Mouse (Mus musculus) MEL (cell line): Measurements from ENCODE around the gene Hsd17b2. TPM values are rescaled to one million over a fixed set of nuclear protein-coding genes. Genes with fewer than 3 reads are reported as not detected.

Experiments
- DNase-seq: peaks from one replicate; pipeline ENCODE4 v3.0.0; 2011; ENCODE audit warnings: low read depth, low spot score
- H3K27ac ChIP-seq: 2 replicates; pipeline ENCODE4 v1.5.1; 2012; ENCODE audit warnings: low read depth, mild to moderate bottlenecking, control low read depth, low read length, moderate library complexity; ENCODE audit not compliant: control insufficient read depth
- H3K27me3 ChIP-seq, 2 experiments: fragments of 150-350 bp in 1 of 2; sonication (generic) in 1 of 2; 2 replicates each; pipeline ENCODE4 v1.6.1; 2012; ENCODE audit warnings: low read length in 2 of 2, mild to moderate bottlenecking in 2 of 2, improper control_type of control experiment in 1 of 2, moderate library complexity in 1 of 2; ENCODE audit not compliant: insufficient read depth in 2 of 2, control insufficient read depth in 1 of 2
- H3K36me3 ChIP-seq, 2 experiments: 2 replicates each; pipeline ENCODE4 v1.6.1; 2012 to 2014; ENCODE audit warnings: low read length in 2 of 2, improper control_type of control experiment in 1 of 2, inconsistent platforms in 1 of 2, mild to moderate bottlenecking in 1 of 2; ENCODE audit not compliant: insufficient read depth in 2 of 2, control insufficient read depth in 1 of 2
- H3K4me1 ChIP-seq, 2 experiments: fragments of 150-350 bp in 1 of 2; sonication (generic) in 1 of 2; 2 replicates each; pipeline ENCODE4 v1.6.1; 2012; ENCODE audit warnings: low read length in 2 of 2, improper control_type of control experiment in 1 of 2, mild to moderate bottlenecking in 1 of 2; ENCODE audit not compliant: insufficient read depth in 2 of 2, control insufficient read depth in 1 of 2
- H3K4me3 ChIP-seq, 2 experiments: fragments of 150-350 bp in 1 of 2; sonication (generic) in 1 of 2; 2 replicates each; pipeline ENCODE4 v1.5.1; 2012; ENCODE audit warnings: low read depth in 2 of 2, low read length in 2 of 2, mild to moderate bottlenecking in 2 of 2, moderate library complexity in 2 of 2, control low read depth in 1 of 2, improper control_type of control experiment in 1 of 2; ENCODE audit not compliant: control insufficient read depth in 1 of 2, insufficient read depth in 1 of 2
- H3K79me2 ChIP-seq: 2 replicates; pipeline ENCODE4 v1.6.1; 2012; ENCODE audit warnings: mild to moderate bottlenecking, low read length, moderate library complexity; ENCODE audit not compliant: control insufficient read depth, poor library complexity, insufficient read depth
- H3K9ac ChIP-seq: 2 replicates; pipeline ENCODE4 v1.6.1; 2012; ENCODE audit warnings: low read depth, mild to moderate bottlenecking, control low read depth, low read length, moderate library complexity; ENCODE audit not compliant: control insufficient read depth, poor library complexity, severe bottlenecking
- H3K9me3 ChIP-seq: fragments of 150-350 bp; sonication (generic); replicated peaks from 2 replicates; pipeline ENCODE4 v1.6.1; 2012; ENCODE audit warnings: mild to moderate bottlenecking, low read length, improper control_type of control experiment, moderate library complexity; ENCODE audit not compliant: insufficient read depth
- CHD1 ChIP-seq: IDR thresholded peaks from 2 replicates; pipeline ENCODE4 v1.6.1; 2012; ENCODE audit warnings: low read depth, mild to moderate bottlenecking, inconsistent platforms, low read length, improper control_type of control experiment
- CHD2 ChIP-seq: IDR thresholded peaks from 2 replicates; pipeline ENCODE4 v1.6.1; 2011; ENCODE audit warnings: low read length, improper control_type of control experiment
- CTCF ChIP-seq, 3 experiments: IDR thresholded peaks in 2 of 3; conservative IDR thresholded peaks in 1 of 3; 2 replicates each; pipeline ENCODE4 v1.5.1; 2011 to 2012; ENCODE audit warnings: low read length in 3 of 3, low read depth in 2 of 3, mild to moderate bottlenecking in 2 of 3, improper control_type of control experiment in 1 of 3, inconsistent platforms in 1 of 3, mixed read lengths in 1 of 3, moderate library complexity in 1 of 3; ENCODE audit not compliant: control insufficient read depth in 1 of 3, insufficient read depth in 1 of 3, poor library complexity in 1 of 3, severe bottlenecking in 1 of 3
- ELF1 ChIP-seq: IDR thresholded peaks from 2 replicates; pipeline ENCODE4 v1.6.1; 2014; ENCODE audit warnings: low read depth, mild to moderate bottlenecking, inconsistent platforms, low read length, improper control_type of control experiment, moderate library complexity
- ETS1 ChIP-seq: IDR thresholded peaks from 2 replicates; pipeline ENCODE4 v1.6.1; 2012; ENCODE audit warnings: low read depth, mild to moderate bottlenecking, inconsistent platforms, low read length, improper control_type of control experiment, moderate library complexity
- GABPA ChIP-seq: IDR thresholded peaks from 2 replicates; pipeline ENCODE4 v1.6.1; 2012; ENCODE audit warnings: low read depth, mild to moderate bottlenecking, inconsistent platforms, low read length, improper control_type of control experiment, moderate library complexity
- GATA1 ChIP-seq: IDR thresholded peaks from 2 replicates; pipeline ENCODE4 v1.6.1; 2011; ENCODE audit warnings: low read depth, low read length, improper control_type of control experiment
- KAT2A ChIP-seq: conservative IDR thresholded peaks from 2 replicates; pipeline ENCODE4 v1.6.1; 2012; ENCODE audit warnings: low read depth, low read length, improper control_type of control experiment, inconsistent platforms
- MAFK ChIP-seq: IDR thresholded peaks from 2 replicates; pipeline ENCODE4 v1.6.1; 2011; ENCODE audit warnings: low read depth, mild to moderate bottlenecking, low read length, improper control_type of control experiment, borderline replicate concordance
- MAX ChIP-seq: IDR thresholded peaks from 2 replicates; pipeline ENCODE4 v1.6.1; 2011; ENCODE audit warnings: low read length, improper control_type of control experiment
- MEF2A ChIP-seq: IDR thresholded peaks from 2 replicates; pipeline ENCODE4 v1.6.1; 2014; ENCODE audit warnings: low read depth, mild to moderate bottlenecking, inconsistent platforms, low read length, improper control_type of control experiment; ENCODE audit not compliant: poor library complexity, insufficient replicate concordance, severe bottlenecking; ENCODE audit errors: extremely low read depth
- MYB ChIP-seq: IDR thresholded peaks from 2 replicates; pipeline ENCODE4 v1.6.1; 2011; ENCODE audit warnings: mild to moderate bottlenecking, low read depth, low read length, improper control_type of control experiment
- NELFE ChIP-seq: IDR thresholded peaks from 2 replicates; pipeline ENCODE4 v1.6.1; 2011; ENCODE audit warnings: low read depth, low read length, improper control_type of control experiment
- NRF1 ChIP-seq: IDR thresholded peaks from 2 replicates; pipeline ENCODE4 v1.6.1; 2014; ENCODE audit warnings: low read depth, mild to moderate bottlenecking, inconsistent platforms, low read length, improper control_type of control experiment, moderate library complexity; ENCODE audit not compliant: poor library complexity, insufficient read depth, severe bottlenecking
- POLR2A ChIP-seq, 2 experiments: IDR thresholded peaks; 2 replicates each; pipeline ENCODE4 v1.6.1; 2011 to 2012; ENCODE audit warnings: low read length in 2 of 2, mild to moderate bottlenecking in 2 of 2, control low read depth in 1 of 2, improper control_type of control experiment in 1 of 2, low read depth in 1 of 2, moderate library complexity in 1 of 2; ENCODE audit not compliant: control insufficient read depth in 1 of 2, insufficient read depth in 1 of 2, poor library complexity in 1 of 2
- POLR2AphosphoS2 ChIP-seq: IDR thresholded peaks from 2 replicates; pipeline ENCODE4 v1.6.1; 2011; ENCODE audit warnings: low read length, improper control_type of control experiment
- POLR2AphosphoS5 ChIP-seq: IDR thresholded peaks from 2 replicates; pipeline ENCODE4 v1.6.1; 2012; ENCODE audit warnings: low read depth, borderline replicate concordance, mild to moderate bottlenecking, inconsistent platforms, low read length, moderate library complexity, mixed read lengths
- RAD21 ChIP-seq: IDR thresholded peaks from 2 replicates; pipeline ENCODE4 v1.6.1; 2011; ENCODE audit warnings: mild to moderate bottlenecking, low read depth, low read length, improper control_type of control experiment
- RCOR1 ChIP-seq: IDR thresholded peaks from 2 replicates; pipeline ENCODE4 v1.6.1; 2012; ENCODE audit warnings: low read depth, mild to moderate bottlenecking, inconsistent platforms, low read length, improper control_type of control experiment
- SIN3A ChIP-seq: IDR thresholded peaks from 2 replicates; pipeline ENCODE4 v1.6.1; 2012; ENCODE audit warnings: low read length, improper control_type of control experiment, inconsistent platforms
- TBP ChIP-seq: IDR thresholded peaks from 2 replicates; pipeline ENCODE4 v1.8.0; 2011; ENCODE audit warnings: low read depth, low read length, improper control_type of control experiment
- UBTF ChIP-seq: IDR thresholded peaks from 2 replicates; pipeline ENCODE4 v1.6.1; 2012; ENCODE audit warnings: low read depth, mild to moderate bottlenecking, inconsistent platforms, low read length, improper control_type of control experiment, moderate library complexity, borderline replicate concordance; ENCODE audit not compliant: insufficient read depth
- USF1 ChIP-seq: IDR thresholded peaks from 2 replicates; pipeline ENCODE4 v1.6.1; 2014; ENCODE audit warnings: low read depth, mild to moderate bottlenecking, inconsistent platforms, low read length, improper control_type of control experiment, moderate library complexity
- USF2 ChIP-seq, 2 experiments: IDR thresholded peaks; 2 replicates each; pipeline ENCODE4 v1.6.1; 2011 to 2012; ENCODE audit warnings: improper control_type of control experiment in 2 of 2, low read length in 2 of 2, borderline replicate concordance in 1 of 2, inconsistent platforms in 1 of 2, low read depth in 1 of 2, mild to moderate bottlenecking in 1 of 2; ENCODE audit not compliant: insufficient read depth in 1 of 2
- ZMIZ1 ChIP-seq: IDR thresholded peaks from 2 replicates; pipeline ENCODE4 v1.6.1; 2012; ENCODE audit warnings: low read depth, mild to moderate bottlenecking, inconsistent platforms, low read length, improper control_type of control experiment, moderate library complexity
- ZNF384 ChIP-seq: IDR thresholded peaks from 2 replicates; pipeline ENCODE4 v1.6.1; 2012; ENCODE audit warnings: low read depth, mild to moderate bottlenecking, inconsistent platforms, low read length, improper control_type of control experiment
- polyA plus RNA-seq, 2 experiments: library from polyadenylated mRNA; stranded (reverse) in 1 of 2; unstranded in 1 of 2; fragments of >175 nt in 1 of 2; fragments of >200 nt in 1 of 2; gene quantifications; 2 replicates each; pipeline versions ENCODE4 v1.2.1 to v1.2.4; 2012; ENCODE audit warnings: low replicate concordance in 2 of 2, low read depth in 1 of 2; ENCODE audit not compliant: insufficient read length in 2 of 2, insufficient read depth in 1 of 2, missing spikeins in 1 of 2
- total RNA-seq: library from RNA; depleted of rRNA; stranded (reverse); fragments of 300-350 nt; gene quantifications from 2 replicates; pipeline ENCODE4 v1.2.3, GENCODE M21; 2012

Hsd17b2 gene
- total and polyA plus RNA-seq, 3 experiments: not detected

- TF ChIP-seq RAD21 (peak; percentile 22), KAT2A (no peak), POLR2A (IDR thresholded peaks at IDR 0.05; ENCODE audit: control insufficient read depth in 1 of 2, insufficient read depth in 1 of 2, low read depth in 1 of 2, low read length in 2 of 2, poor library complexity in 1 of 2) (peak; percentile 61 to 95), NELFE (peak; percentile 87), ZNF384 (no peak), POLR2AphosphoS5 (no peak), POLR2AphosphoS2 (peak; percentile 88; the same call in 1 of the 2 replicates), GATA1 (peak; percentile 79; the same call in 1 of the 2 replicates), CTCF (IDR thresholded peaks at IDR 0.05 in 2 of 3, conservative IDR thresholded peaks at IDR 0.05 in 1 of 3; ENCODE audit: control insufficient read depth in 1 of 3, insufficient read depth in 1 of 3, low read depth in 2 of 3, low read length in 3 of 3, poor library complexity in 1 of 3, severe bottlenecking in 1 of 3) (peak in 1 of 3 experiments; percentile 17; a peak in 1 of 6 replicates), ZMIZ1 (peak; percentile 73; the same call in 1 of the 2 replicates), GABPA (no peak), ETS1 (no peak), RCOR1 (no peak), ELF1 (no peak), SIN3A (peak; percentile 57)
These were observed 100.0 kb downstream of the Hsd17b2 start, which contains the start of gene Mphosph6 (continued) for GRCm38 (mm10) chr8:117801443-117802298.

- no peaks in the 10 kb centered on the region; a peak in 1 of 4 replicates for H3K27me3 ChIP-seq
- H3K9me3 ChIP-seq: no peaks in the 10 kb centered on the region
- H3K4me3 ChIP-seq: peak overlapping the region; percentile 57 to 64
- TF ChIP-seq RCOR1 (no peak), ZNF384 (no peak), KAT2A (no peak), MAFK (no peak), GATA1 (no peak), MAX (no peak), NRF1 (no peak), ELF1 (no peak), CHD2 (no peak), ZMIZ1 (no peak), TBP (no peak), MEF2A (no peak), GABPA (no peak), UBTF (no peak), USF1 (no peak), RAD21 (no peak), CHD1 (no peak), MYB (no peak), USF2 (IDR thresholded peaks at IDR 0.05; ENCODE audit: borderline replicate concordance in 1 of 2, insufficient read depth in 1 of 2, low read depth in 1 of 2, low read length in 2 of 2) (no peak), POLR2AphosphoS5 (no peak)
- peak overlapping the region; percentile 15 for H3K27ac ChIP-seq
- peaks cover 3 to 14% of the 10 kb centered on the region in 2 experiments; a peak in 3 of 4 replicates for H3K4me1 ChIP-seq
- H3K79me2 ChIP-seq: peaks cover 27% of the 10 kb centered on the region
- H3K36me3 ChIP-seq: peaks cover 0 to 10% of the 10 kb centered on the region in 2 experiments; a peak in 3 of 4 replicates
- no peak for DNase-seq
- peak overlapping the region; percentile 52 for H3K9ac ChIP-seq
These were observed 100.6 kb downstream of the Hsd17b2 start for GRCm38 (mm10) chr8:117802299-117802689.
